Mouse (Mus musculus): ENCODE data around the gene Ttll11. TPM values are rescaled to one million over a fixed set of nuclear protein-coding genes. Genes with fewer than 3 reads are reported as not detected.

The Ttll11 gene
- total RNA-seq, 1 experiment: 0.31 TPM

DNA sequence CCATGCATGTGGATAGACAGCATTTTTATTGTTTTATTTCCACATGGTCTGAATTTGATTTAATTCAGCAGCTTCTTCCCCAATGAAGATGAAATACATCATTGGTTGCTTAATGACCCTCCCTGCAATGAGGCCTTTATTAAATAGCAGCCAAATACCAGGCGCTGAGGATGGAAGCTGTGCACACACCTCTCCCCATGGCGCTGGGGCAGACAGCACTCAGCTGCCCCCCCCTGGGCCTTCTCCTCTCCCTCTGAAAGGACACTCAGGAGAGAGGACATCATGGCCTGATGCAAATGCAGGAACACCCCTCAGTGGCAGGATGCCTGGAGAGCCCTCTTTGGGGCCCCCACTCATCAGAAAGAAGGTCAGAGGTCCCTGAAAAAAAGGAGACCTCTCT, 16.4 kb downstream of the Ttll11 start:
- TF ChIP-seq ZNF384 (IDR thresholded peaks at IDR 0.05; ENCODE audit: low read depth, low read length) (no peak), CHD2 (IDR thresholded peaks at IDR 0.05; ENCODE audit: low read depth, low read length) (no peak), HCFC1 (IDR thresholded peaks at IDR 0.05; ENCODE audit: borderline replicate concordance, insufficient read depth, low read length) (no peak), MAFK (IDR thresholded peaks at IDR 0.05; ENCODE audit: insufficient read depth, low read depth, low read length) (no peak), ZC3H11A (IDR thresholded peaks at IDR 0.05; ENCODE audit: borderline replicate concordance, low read depth, low read length) (no peak)
- Histone ChIP-seq H3K9me3 (ENCODE audit: control insufficient read depth, insufficient read depth, low read depth, low read length) (no peaks in the 10 kb centered on the region), H3K4me3 (ENCODE audit: insufficient read depth in 1 of 2, low read depth in 1 of 2, low read length in 2 of 2, poor library complexity in 1 of 2, severe bottlenecking in 1 of 2) (no peak overlapping the region), H3K27ac (ENCODE audit: insufficient read depth, low read depth, low read length, poor library complexity, severe bottlenecking) (no peak overlapping the region), H3K9ac (ENCODE audit: insufficient read depth, low read depth, low read length, poor library complexity, severe bottlenecking) (no peak overlapping the region), H3K36me3 (ENCODE audit: control insufficient read depth, insufficient read depth, low read length, poor library complexity, severe bottlenecking) (no peaks in the 10 kb centered on the region), H3K4me1 (ENCODE audit: control insufficient read depth in 2 of 2, insufficient read depth in 2 of 2, low read length in 2 of 2, poor library complexity in 1 of 2) (no peaks in the 10 kb centered on the region)
- no peak for DNase-seq (ENCODE audit: low read depth, low spot score)
- in situ Hi-C loops (cut with MboI; ENCODE audit: low sequenced_read_pairs in 2 of 2, unreplicated experiment in 2 of 2): no loop called here

DNA sequence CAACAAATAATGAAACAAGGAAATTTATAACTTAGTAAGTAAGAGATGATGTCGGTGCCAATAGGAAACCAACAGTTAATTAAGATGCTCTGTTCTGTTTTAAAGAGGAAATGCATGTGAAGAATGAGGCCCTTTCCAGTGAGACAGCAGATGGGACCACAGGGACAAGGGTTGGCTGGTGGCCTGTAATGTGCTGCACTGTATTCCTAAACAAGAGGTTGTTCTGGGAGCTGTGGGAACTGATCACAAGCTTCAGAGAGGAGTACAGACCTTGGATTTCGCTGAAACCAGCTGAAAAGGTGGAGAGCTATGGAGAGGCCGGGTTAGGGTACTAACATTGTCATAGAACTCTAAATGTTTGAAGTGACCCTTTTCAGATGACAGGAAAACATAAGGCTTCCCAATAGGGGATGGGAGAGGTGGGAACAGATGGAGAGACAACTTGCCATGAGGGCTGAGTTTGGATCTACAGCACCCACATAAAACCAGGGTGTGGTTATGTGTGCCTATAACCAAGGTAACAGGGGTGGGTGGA, 18.1 kb downstream of the Ttll11 start:
- TF ChIP-seq HCFC1 (IDR thresholded peaks at IDR 0.05; ENCODE audit: borderline replicate concordance, insufficient read depth, low read length) (no peak), ZC3H11A (IDR thresholded peaks at IDR 0.05; ENCODE audit: borderline replicate concordance, low read depth, low read length) (no peak)
- in situ Hi-C loops (cut with MboI; ENCODE audit: low sequenced_read_pairs in 2 of 2, unreplicated experiment in 2 of 2): no loop called here
- Histone ChIP-seq H3K4me1 (ENCODE audit: control insufficient read depth in 2 of 2, insufficient read depth in 2 of 2, low read length in 2 of 2, poor library complexity in 1 of 2) (no peaks in the 10 kb centered on the region), H3K9me3 (ENCODE audit: control insufficient read depth, insufficient read depth, low read depth, low read length) (no peaks in the 10 kb centered on the region), H3K27ac (ENCODE audit: insufficient read depth, low read depth, low read length, poor library complexity, severe bottlenecking) (no peak overlapping the region), H3K4me3 (ENCODE audit: insufficient read depth in 1 of 2, low read depth in 1 of 2, low read length in 2 of 2, poor library complexity in 1 of 2, severe bottlenecking in 1 of 2) (no peak overlapping the region), H3K36me3 (ENCODE audit: control insufficient read depth, insufficient read depth, low read length, poor library complexity, severe bottlenecking) (no peaks in the 10 kb centered on the region), H3K9ac (ENCODE audit: insufficient read depth, low read depth, low read length, poor library complexity, severe bottlenecking) (no peak overlapping the region)
- DNase-seq (ENCODE audit: low read depth, low spot score): no peak

DNA sequence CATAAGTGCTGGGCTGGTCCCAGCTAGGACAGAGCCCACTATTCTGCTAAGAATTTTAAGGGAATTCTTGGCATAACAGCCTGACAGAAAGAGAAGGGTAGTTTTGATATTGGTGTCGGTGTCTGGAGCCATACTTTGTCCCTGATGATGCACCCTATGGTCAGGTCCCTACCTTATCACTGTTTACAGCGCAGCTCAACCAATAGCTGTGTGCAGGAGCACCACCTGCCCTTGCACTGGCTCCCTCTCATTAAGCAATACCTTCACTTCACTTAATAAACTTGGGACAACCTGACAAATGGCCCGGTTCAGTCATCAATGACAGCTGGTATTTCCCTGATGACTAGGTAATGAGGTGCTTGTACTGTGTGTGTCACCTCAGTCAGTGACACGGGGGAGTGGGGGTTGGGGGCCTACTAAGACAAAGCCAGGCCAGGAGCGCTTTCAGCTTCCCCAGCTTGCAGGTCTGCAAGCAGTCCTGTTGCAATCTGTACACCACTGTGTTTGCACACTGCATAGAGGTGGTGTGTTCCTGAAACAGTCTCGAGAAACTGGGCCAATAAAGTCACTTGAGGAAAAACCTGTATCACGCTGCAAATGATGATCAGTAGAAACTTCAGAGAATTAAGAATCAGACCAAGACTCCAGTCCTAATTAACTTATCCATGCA, 22.1 kb downstream of the Ttll11 start:
- no peak for DNase-seq (ENCODE audit: low read depth, low spot score)
- Histone ChIP-seq H3K9ac (ENCODE audit: insufficient read depth, low read depth, low read length, poor library complexity, severe bottlenecking) (no peak overlapping the region), H3K4me1 (ENCODE audit: control insufficient read depth in 2 of 2, insufficient read depth in 2 of 2, low read length in 2 of 2, poor library complexity in 1 of 2) (no peaks in the 10 kb centered on the region), H3K36me3 (ENCODE audit: control insufficient read depth, insufficient read depth, low read length, poor library complexity, severe bottlenecking) (no peaks in the 10 kb centered on the region), H3K27ac (ENCODE audit: insufficient read depth, low read depth, low read length, poor library complexity, severe bottlenecking) (no peak overlapping the region), H3K9me3 (ENCODE audit: control insufficient read depth, insufficient read depth, low read depth, low read length) (no peaks in the 10 kb centered on the region), H3K4me3 (ENCODE audit: insufficient read depth in 1 of 2, low read depth in 1 of 2, low read length in 2 of 2, poor library complexity in 1 of 2, severe bottlenecking in 1 of 2) (no peak overlapping the region)
- in situ Hi-C loops (cut with MboI; ENCODE audit: low sequenced_read_pairs in 2 of 2, unreplicated experiment in 2 of 2): no loop called here
- TF ChIP-seq CHD2 (IDR thresholded peaks at IDR 0.05; ENCODE audit: low read depth, low read length): no peak
- no peak for TF ChIP-seq ZC3H11A (IDR thresholded peaks at IDR 0.05; ENCODE audit: borderline replicate concordance, low read depth, low read length)
- no peak for TF ChIP-seq ZNF384 (IDR thresholded peaks at IDR 0.05; ENCODE audit: low read depth, low read length)
- no peak for TF ChIP-seq MAFK (IDR thresholded peaks at IDR 0.05; ENCODE audit: insufficient read depth, low read depth, low read length)
- no peak for TF ChIP-seq HCFC1 (IDR thresholded peaks at IDR 0.05; ENCODE audit: borderline replicate concordance, insufficient read depth, low read length)

DNA sequence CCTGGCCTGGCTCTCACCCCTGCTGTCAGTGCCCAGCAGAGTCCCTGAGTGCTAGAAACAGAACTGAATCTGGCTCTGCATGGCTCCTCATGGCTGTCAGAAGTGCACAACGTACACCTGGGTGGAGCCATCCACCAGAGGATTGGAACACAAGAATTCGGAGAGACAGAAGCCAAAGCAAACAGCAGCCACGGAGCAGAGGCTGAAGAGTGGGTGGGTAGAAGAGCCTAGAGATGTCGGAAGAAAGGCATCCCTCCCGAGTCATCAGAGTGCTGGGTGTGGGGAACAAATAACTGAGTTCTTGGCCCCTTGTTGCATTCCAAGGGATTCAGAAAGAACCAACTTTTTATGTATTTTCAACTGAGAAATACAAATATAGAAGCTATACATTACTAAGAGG, 24.5 kb downstream of the Ttll11 start:
- no peak overlapping the region; the same call in 1 of the 2 replicates for H3K27ac ChIP-seq (ENCODE audit: insufficient read depth, low read depth, low read length, poor library complexity, severe bottlenecking)
- no peak overlapping the region for H3K4me3 ChIP-seq (ENCODE audit: insufficient read depth in 1 of 2, low read depth in 1 of 2, low read length in 2 of 2, poor library complexity in 1 of 2, severe bottlenecking in 1 of 2)
- no peak overlapping the region for H3K9ac ChIP-seq (ENCODE audit: insufficient read depth, low read depth, low read length, poor library complexity, severe bottlenecking)
- H3K36me3 ChIP-seq (ENCODE audit: control insufficient read depth, insufficient read depth, low read length, poor library complexity, severe bottlenecking): no peaks in the 10 kb centered on the region
- no peak for DNase-seq (ENCODE audit: low read depth, low spot score)
- no peaks in the 10 kb centered on the region for H3K9me3 ChIP-seq (ENCODE audit: control insufficient read depth, insufficient read depth, low read depth, low read length)
- in situ Hi-C loops (cut with MboI; ENCODE audit: low sequenced_read_pairs in 2 of 2, unreplicated experiment in 2 of 2): no loop called here
- no peak for TF ChIP-seq ZNF384 (IDR thresholded peaks at IDR 0.05; ENCODE audit: low read depth, low read length)
- TF ChIP-seq CHD2 (IDR thresholded peaks at IDR 0.05; ENCODE audit: low read depth, low read length): no peak
- TF ChIP-seq ZC3H11A (IDR thresholded peaks at IDR 0.05; ENCODE audit: borderline replicate concordance, low read depth, low read length): no peak
- no peaks in the 10 kb centered on the region for H3K4me1 ChIP-seq (ENCODE audit: control insufficient read depth in 2 of 2, insufficient read depth in 2 of 2, low read length in 2 of 2, poor library complexity in 1 of 2)
